ENCODE assay signal across 8 mouse cellular contexts in the genomic region with DNA sequence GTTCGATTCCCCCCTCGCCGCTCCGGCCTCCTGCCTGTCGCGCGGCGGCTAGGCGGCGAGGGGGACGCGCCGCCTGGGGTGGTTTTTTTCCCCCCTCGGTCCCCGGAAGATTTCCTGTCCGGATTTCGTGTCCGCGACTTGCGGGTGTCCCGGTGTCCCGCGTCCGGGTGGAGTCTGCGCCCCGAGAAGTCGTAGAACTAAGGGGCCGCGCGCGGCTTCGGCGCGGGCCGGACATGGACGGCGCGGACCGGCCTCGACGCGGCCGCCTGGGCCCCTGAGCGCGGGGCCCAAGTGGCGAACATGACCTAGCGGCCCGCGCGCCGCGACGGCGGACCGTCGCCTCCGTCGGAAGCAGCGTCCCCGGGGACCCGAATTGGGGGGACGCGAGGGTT. TPM values are rescaled to one million over a fixed set of nuclear protein-coding genes. Genes with fewer than 3 reads are reported as not detected.
DNase-seq lines count a peak whose midpoint lies in the region; ATAC-seq lines count a peak whose summit lies in the region.

No protein-coding gene starts in this region.

- no peaks in the 10 kb centered on the region for H3K9me3 ChIP-seq in stomach, embryonic 15.5 days

- H3K4me1 ChIP-seq in stomach, embryonic 15.5 days, result peaks cover 39% of the 10 kb centered on the region

- peak; percentile 12 for DNase-seq in embryo, embryonic 10.5 days (ENCODE audit: low spot score)
- no peak for DNase-seq in embryo, embryonic 9.5 days (ENCODE audit: extremely low spot score)
- peak; percentile 11 for DNase-seq in retina, embryonic 14.5 days (ENCODE audit: low spot score)
- DNase-seq in retina, postnatal 1 day, result no peak
- DNase-seq in liver, result peak; percentile 40
- no peak for DNase-seq in right cerebral cortex, postnatal 4 days
- no peak for DNase-seq in frontal cortex, postnatal 25 days (ENCODE audit: low spot score in 2 of 2)

- peak overlapping the region; percentile 87 for H3K27ac ChIP-seq in stomach, embryonic 15.5 days

- no peaks in the 10 kb centered on the region for H3K27me3 ChIP-seq in stomach, embryonic 15.5 days (replicated peaks)

- H3K9ac ChIP-seq in stomach, embryonic 15.5 days, result peak overlapping the region; percentile 86

- peaks cover 6% of the 10 kb centered on the region; the same call in 1 of the 2 replicates for H3K36me3 ChIP-seq in stomach, embryonic 15.5 days

- under 1% methylated on average over 63 of the region's 63 CpGs for WGBS in stomach, embryonic 15.5 days

- H3K4me2 ChIP-seq in stomach, embryonic 15.5 days, result peak overlapping the region; percentile 95

- no peak for ATAC-seq in stomach, embryonic 15.5 days (ENCODE audit: insufficient read depth, low FRiP score, low read depth)

- H3K4me3 ChIP-seq in stomach, embryonic 15.5 days (replicated peaks), result peak overlapping the region; percentile 95

RNA-seq across cellular contexts. Expression of gene Stk11, which starts 0.3 kb away (rescaled TPM):
- 16.9 and 19.2 TPM in 2 replicates for polyA plus RNA-seq in stomach, embryonic 15.5 days (2015; fragmentation: Nextera tagmentation; extraction: Ambion mirVana)

RNA-seq across cellular contexts. Expression of gene Sbno2, which starts 10.6 kb away (rescaled TPM):
- polyA plus RNA-seq in stomach, embryonic 15.5 days (2015; fragmentation: Nextera tagmentation; extraction: Ambion mirVana), result 14.8 and 15.9 TPM in 2 replicates

RNA-seq across cellular contexts. Expression of gene Atp5d, which starts 22.5 kb away (rescaled TPM):
- polyA plus RNA-seq in stomach, embryonic 15.5 days (2015; fragmentation: Nextera tagmentation; extraction: Ambion mirVana), result 544 and 602 TPM in 2 replicates

RNA-seq across cellular contexts. Expression of gene Cbarp, which starts 24.7 kb away (rescaled TPM):
- 5.1 and 6.7 TPM in 2 replicates for polyA plus RNA-seq in stomach, embryonic 15.5 days (2015; fragmentation: Nextera tagmentation; extraction: Ambion mirVana)

RNA-seq across cellular contexts. Expression of gene Midn, which starts 32.1 kb away (rescaled TPM):
- polyA plus RNA-seq in stomach, embryonic 15.5 days (2015; fragmentation: Nextera tagmentation; extraction: Ambion mirVana), result 16.0 and 19.8 TPM in 2 replicates

Comparison
In these comparisons a context has a peak if more than half of its experiments do, and no peak if none do; other contexts are left out.
1. DNase-seq: peak in embryo, embryonic 10.5 days (single experiment), retina, embryonic 14.5 days (single experiment) and liver (single experiment); none in embryo, embryonic 9.5 days (single experiment), retina, postnatal 1 day (single experiment), right cerebral cortex, postnatal 4 days (single experiment) and frontal cortex, postnatal 25 days (0 of 2).